Mouse (Mus musculus) embryonic facial prominence, embryonic 15.5 days (tissue): Measurements from ENCODE around the gene D630039A03Rik. TPM values are rescaled to one million over a fixed set of nuclear protein-coding genes. Genes with fewer than 3 reads are reported as not detected.

Experiments used
- ATAC-seq: fragments of 200-750 bp; cut with Nextera tagmentation; 2 replicates; pipeline ENCODE4 v1.8.0; 2017; ENCODE audit warnings: low read depth, moderate TSS enrichment; ENCODE audit not compliant: insufficient number of reproducible peaks, low FRiP score, low TSS enrichment
- H3K27ac ChIP-seq: fragments of 300-500 bp; sonication (generic); replicated peaks from 2 replicates; pipeline ENCODE4 v1.5.1; 2015; ENCODE audit warnings: mild to moderate bottlenecking, inconsistent platforms
- H3K27me3 ChIP-seq: fragments of 300-500 bp; sonication (generic); 2 replicates; pipeline ENCODE4 v1.6.1; 2015; ENCODE audit warnings: inconsistent platforms
- H3K36me3 ChIP-seq: fragments of 300-500 bp; sonication (generic); 2 replicates; pipeline ENCODE4 v1.6.1; 2015; ENCODE audit warnings: mild to moderate bottlenecking, inconsistent platforms
- H3K4me1 ChIP-seq: fragments of 300-500 bp; sonication (generic); 2 replicates; pipeline ENCODE4 v1.6.1; 2015; ENCODE audit warnings: inconsistent platforms
- H3K4me2 ChIP-seq: fragments of 300-500 bp; sonication (generic); replicated peaks from 2 replicates; pipeline ENCODE4 v1.6.1; 2015; ENCODE audit warnings: mild to moderate bottlenecking, inconsistent platforms
- H3K4me3 ChIP-seq: fragments of 300-500 bp; sonication (generic); replicated peaks from 2 replicates; pipeline ENCODE4 v1.5.1; 2015; ENCODE audit warnings: mild to moderate bottlenecking, inconsistent platforms
- H3K9ac ChIP-seq: fragments of 300-500 bp; sonication (generic); 2 replicates; pipeline ENCODE4 v1.6.1; 2015; ENCODE audit warnings: inconsistent platforms
- H3K9me3 ChIP-seq: fragments of 300-500 bp; sonication (generic); replicated peaks from 2 replicates; pipeline ENCODE4 v1.6.1; 2016; ENCODE audit warnings: inconsistent platforms
- WGBS: fragments of 180-500 bp; shearing (Covaris S2); methylation state at CpG from one replicate; pipeline ENCODE4 v1.1.7; 2015; 5-methylcytosine and 5-hydroxymethylcytosine counted together
- polyA plus RNA-seq: library from polyadenylated mRNA; unstranded; fragments of >200 nt; fragmentation: Nextera tagmentation; extraction: Ambion mirVana; gene quantifications from 2 replicates; pipeline ENCODE4 v1.2.1, GENCODE M21; 2015

The D630039A03Rik gene
- polyA plus RNA-seq, 1 experiment from 2014 or later, result 0.31 TPM

DNA sequence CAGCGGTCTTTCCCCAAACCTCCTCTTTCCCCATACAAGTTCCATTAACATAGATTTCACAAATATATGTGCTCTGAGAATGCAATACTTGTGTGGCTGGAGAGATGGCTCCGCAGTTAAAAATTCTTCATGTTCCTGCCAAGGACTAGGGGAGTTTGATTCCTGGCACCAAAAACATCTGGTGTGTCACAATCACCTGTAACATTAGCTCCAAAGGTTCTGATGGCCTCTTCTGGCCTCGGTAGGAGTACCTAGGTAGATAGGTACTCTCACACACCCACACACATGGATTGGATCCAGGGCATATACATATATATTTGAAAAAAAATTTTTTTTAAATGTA lies 29.2 kb downstream of the D630039A03Rik start:
- no peak overlapping the region for H3K9ac ChIP-seq
- H3K4me2 ChIP-seq, result no peak overlapping the region
- H3K27me3 ChIP-seq, result no peaks in the 10 kb centered on the region
- WGBS, result 85% methylated on average over 3 of the region's 3 CpGs
- H3K9me3 ChIP-seq, result no peaks in the 10 kb centered on the region
- no peak overlapping the region for H3K4me3 ChIP-seq
- peaks cover 23% of the 10 kb centered on the region for H3K4me1 ChIP-seq
- no peak for ATAC-seq
- no peak overlapping the region for H3K27ac ChIP-seq
- H3K36me3 ChIP-seq, result no peaks in the 10 kb centered on the region

DNA sequence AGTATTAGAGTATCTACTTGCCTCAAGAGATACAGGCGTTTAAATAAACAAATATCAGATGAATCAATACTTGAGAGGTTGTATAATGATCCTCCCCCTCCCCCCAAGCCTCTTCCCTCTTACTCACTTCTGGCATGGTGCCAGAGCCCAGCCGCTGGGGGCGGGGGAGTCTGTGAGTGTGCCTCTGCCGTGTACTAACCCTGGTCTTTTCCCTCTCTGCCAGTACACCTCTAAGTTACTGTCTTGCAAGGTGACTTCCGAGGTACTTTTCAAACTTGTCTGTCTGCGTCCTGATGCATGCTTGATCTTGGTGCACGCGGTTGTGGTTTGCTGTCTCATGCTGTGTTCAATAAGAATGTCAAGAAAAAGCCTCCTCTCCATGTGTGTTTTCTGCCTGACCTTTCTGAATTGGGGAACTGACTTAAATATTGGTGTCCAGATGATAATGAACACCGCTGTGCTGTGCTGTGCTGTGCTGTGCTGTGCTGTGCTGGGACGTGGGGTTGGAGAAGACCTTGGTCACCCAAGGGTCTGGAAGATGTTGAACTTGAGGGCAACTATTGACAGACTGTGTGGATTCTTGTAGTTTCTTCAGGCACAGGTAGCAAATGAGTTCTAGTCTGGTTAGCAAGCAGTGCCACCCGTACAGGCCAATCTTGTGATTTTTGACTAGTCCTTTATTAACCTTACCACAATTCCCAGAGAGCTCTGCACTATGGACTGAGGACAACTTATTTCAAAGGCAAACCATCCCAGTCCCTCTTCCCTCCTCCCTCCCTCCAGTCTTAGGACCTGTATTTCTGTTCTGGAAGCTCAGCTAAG lies 29.8 kb downstream of the D630039A03Rik start:
- no peak for ATAC-seq
- Histone ChIP-seq H3K9ac (no peak overlapping the region), H3K4me3 (no peak overlapping the region), H3K4me2 (no peak overlapping the region), H3K9me3 (no peaks in the 10 kb centered on the region), H3K36me3 (no peaks in the 10 kb centered on the region), H3K4me1 (peaks cover 19% of the 10 kb centered on the region), H3K27ac (no peak overlapping the region), H3K27me3 (no peaks in the 10 kb centered on the region)
- 54% methylated on average over 11 of the region's 11 CpGs for WGBS

DNA sequence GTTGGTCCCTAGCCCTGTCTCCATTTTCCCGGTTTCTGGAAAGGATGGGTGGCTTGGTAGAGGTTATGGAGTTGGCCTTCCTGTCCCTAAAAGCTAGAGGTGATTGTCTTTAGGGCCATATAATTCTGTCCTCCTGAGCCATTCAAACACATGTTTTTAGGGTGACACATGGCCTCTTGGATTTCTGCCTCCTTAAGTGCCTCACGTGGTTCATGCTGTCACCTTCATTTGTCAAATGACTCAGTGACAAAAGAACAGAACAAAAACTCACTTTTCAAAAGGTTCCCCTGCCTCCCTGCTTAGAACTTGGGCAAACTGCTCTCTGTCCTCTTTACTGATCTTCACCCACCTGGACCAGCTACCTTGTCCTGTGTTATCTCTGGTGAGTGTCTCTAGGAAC lies 30.9 kb downstream of the D630039A03Rik start:
- Histone ChIP-seq H3K4me3 (no peak overlapping the region), H3K4me1 (peaks cover 19% of the 10 kb centered on the region), H3K9ac (no peak overlapping the region), H3K36me3 (no peaks in the 10 kb centered on the region), H3K27ac (no peak overlapping the region), H3K27me3 (no peaks in the 10 kb centered on the region), H3K4me2 (no peak overlapping the region), H3K9me3 (no peaks in the 10 kb centered on the region)
- ATAC-seq, result no peak
- WGBS, result 75% methylated on average over 2 of the region's 2 CpGs

DNA sequence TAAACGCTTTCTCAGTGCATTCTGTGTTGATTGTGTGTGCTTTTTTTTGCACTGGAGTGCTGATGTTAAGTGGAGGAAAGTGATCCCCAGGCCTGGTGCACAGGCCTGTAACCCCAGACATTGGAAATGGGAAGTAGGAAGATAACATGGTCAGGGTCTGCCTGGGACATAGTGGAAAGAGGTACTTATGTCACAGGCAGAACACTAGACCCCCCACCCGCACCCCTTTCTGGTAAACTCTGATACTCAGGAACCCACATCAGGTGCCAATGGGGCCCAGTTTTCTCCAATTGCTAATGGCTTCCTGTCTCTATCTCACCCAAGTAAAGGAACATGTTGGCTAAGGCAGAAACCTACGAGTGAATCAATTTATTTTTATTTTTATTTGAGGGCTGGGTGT lies 31.6 kb downstream of the D630039A03Rik start:
- Histone ChIP-seq H3K4me2 (no peak overlapping the region), H3K36me3 (no peaks in the 10 kb centered on the region), H3K9me3 (no peaks in the 10 kb centered on the region), H3K27ac (no peak overlapping the region), H3K4me3 (no peak overlapping the region), H3K9ac (no peak overlapping the region), H3K4me1 (peaks cover 19% of the 10 kb centered on the region), H3K27me3 (no peaks in the 10 kb centered on the region)
- WGBS, result 85% methylated on average over 3 of the region's 3 CpGs
- no peak for ATAC-seq

- Histone ChIP-seq H3K4me3 (no peak overlapping the region), H3K27ac (peak overlapping the region; percentile 28; the same call in 1 of the 2 replicates), H3K9ac (no peak overlapping the region), H3K36me3 (no peaks in the 10 kb centered on the region), H3K27me3 (no peaks in the 10 kb centered on the region), H3K4me1 (peaks cover 19% of the 10 kb centered on the region), H3K9me3 (no peaks in the 10 kb centered on the region), H3K4me2 (no peak overlapping the region)
- ATAC-seq, result 0 out of 2 replicates have a peak, but pooled peaks have one; percentile 34
- 56% methylated on average over 7 of the region's 7 CpGs for WGBS
Measured at GRCm38 (mm10) chr4:57883520-57884421, 32.3 kb downstream of the D630039A03Rik start.

GRCm38 (mm10) chr4:57879804-57880357 lies 36.2 kb downstream of the D630039A03Rik start:
- H3K27me3 ChIP-seq, result no peaks in the 10 kb centered on the region
- H3K4me1 ChIP-seq, result peaks cover 12% of the 10 kb centered on the region; the same call in 1 of the 2 replicates
- WGBS, result 12% methylated on average over 6 of the region's 6 CpGs
- ATAC-seq, result no peak
- H3K27ac ChIP-seq, result no peak overlapping the region
- no peaks in the 10 kb centered on the region for H3K9me3 ChIP-seq
- no peak overlapping the region for H3K9ac ChIP-seq
- H3K36me3 ChIP-seq, result no peaks in the 10 kb centered on the region
- H3K4me2 ChIP-seq, result no peak overlapping the region
- H3K4me3 ChIP-seq, result no peak overlapping the region

DNA sequence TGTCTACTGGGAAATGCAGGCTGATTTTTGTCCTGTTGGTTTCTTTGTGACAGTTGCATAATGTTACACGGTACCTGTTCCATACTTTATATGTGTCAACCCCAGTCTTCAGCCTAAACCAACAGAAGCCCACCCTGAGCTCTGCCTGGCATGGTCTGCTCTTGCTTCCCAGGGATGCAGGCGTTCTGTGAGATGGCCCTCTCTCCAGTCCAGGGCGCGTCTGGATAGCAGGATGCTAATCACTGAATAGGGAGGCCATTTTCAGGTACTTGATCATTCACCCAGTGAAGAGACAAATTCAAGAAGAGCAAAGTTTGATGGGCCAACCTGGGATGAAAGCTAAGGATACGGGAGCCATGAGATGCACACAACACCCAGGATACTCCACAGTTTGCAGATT lies 37.0 kb downstream of the D630039A03Rik start:
- no peak overlapping the region for H3K4me2 ChIP-seq
- WGBS, result 95% methylated on average over 5 of the region's 5 CpGs
- no peak overlapping the region for H3K27ac ChIP-seq
- H3K4me1 ChIP-seq, result peaks cover 8% of the 10 kb centered on the region; the same call in 1 of the 2 replicates
- no peak for ATAC-seq
- no peaks in the 10 kb centered on the region for H3K36me3 ChIP-seq
- H3K9ac ChIP-seq, result no peak overlapping the region
- no peaks in the 10 kb centered on the region for H3K27me3 ChIP-seq
- H3K4me3 ChIP-seq, result no peak overlapping the region
- H3K9me3 ChIP-seq, result no peaks in the 10 kb centered on the region

DNA sequence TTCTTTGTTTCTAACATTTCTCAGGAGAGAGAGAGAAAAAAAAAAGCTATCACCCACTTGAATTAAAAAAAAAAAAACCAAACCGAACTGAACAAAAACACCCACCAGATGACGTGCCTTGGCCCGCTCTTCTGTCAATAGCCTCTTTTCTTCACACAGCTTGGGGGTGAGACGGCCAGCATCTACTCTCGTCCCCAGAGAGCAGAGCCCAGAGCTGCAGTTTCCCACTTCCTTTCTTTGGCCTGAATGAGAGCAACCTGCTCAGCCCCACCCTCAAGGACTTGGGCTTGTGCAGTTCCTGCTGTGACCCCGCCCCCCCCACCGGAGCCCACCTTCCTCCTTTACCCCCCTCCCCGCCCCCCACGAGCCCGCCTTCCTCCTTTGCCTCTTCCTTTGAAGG lies 48.6 kb downstream of the D630039A03Rik start:
- Histone ChIP-seq H3K9me3 (no peaks in the 10 kb centered on the region), H3K27me3 (no peaks in the 10 kb centered on the region), H3K4me3 (no peak overlapping the region), H3K4me2 (no peak overlapping the region), H3K4me1 (peaks cover 11% of the 10 kb centered on the region), H3K36me3 (no peaks in the 10 kb centered on the region), H3K9ac (no peak overlapping the region), H3K27ac (no peak overlapping the region)
- WGBS, result 45% methylated on average over 10 of the region's 10 CpGs
- ATAC-seq, result no peak

DNA sequence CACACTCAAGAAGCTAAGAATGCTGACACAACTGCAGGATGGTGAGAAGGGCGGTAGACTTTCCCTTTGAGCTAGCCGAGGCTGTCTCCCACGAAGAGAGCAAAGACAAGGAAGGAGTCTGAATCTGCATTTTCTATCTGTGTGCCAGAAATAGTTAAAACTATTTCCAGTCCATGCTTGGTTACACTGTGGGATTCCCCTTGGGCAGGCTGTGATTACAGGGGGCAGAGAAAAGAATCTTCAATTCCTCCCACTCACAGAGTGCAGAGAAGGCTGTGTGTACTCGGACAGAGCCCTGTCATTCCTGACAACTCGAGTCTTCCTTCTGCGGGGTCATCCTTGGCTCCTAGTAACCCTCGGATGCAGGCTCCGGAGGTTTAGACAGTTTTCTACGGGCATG lies 49.1 kb downstream of the D630039A03Rik start:
- Histone ChIP-seq H3K27ac (peak overlapping the region; percentile 41), H3K9me3 (no peaks in the 10 kb centered on the region), H3K4me1 (peaks cover 15% of the 10 kb centered on the region), H3K27me3 (no peaks in the 10 kb centered on the region), H3K36me3 (no peaks in the 10 kb centered on the region), H3K4me2 (no peak overlapping the region), H3K9ac (no peak overlapping the region), H3K4me3 (no peak overlapping the region)
- ATAC-seq, result no peak
- WGBS, result 40% methylated on average over 9 of the region's 9 CpGs

DNA sequence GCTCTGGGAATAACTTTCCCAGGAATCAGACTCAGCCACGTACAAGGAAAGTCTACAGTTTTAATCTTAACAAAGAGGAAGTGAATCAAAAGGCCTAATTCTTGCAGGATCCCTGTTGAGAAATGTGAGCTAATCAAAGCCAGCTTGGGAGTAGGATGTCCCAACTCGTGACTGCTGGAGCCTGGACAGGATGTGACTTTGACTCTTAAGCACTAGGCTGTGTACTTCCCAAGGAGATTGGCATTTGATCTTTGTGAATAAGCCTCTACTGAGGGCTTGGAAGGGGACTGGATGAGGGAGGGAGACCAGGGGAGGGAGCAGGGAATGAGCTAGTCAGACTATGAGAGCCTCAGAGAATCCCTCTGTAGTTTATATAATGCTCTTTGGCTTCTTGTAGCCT lies 50.0 kb downstream of the D630039A03Rik start:
- no peak for ATAC-seq
- H3K27me3 ChIP-seq, result no peaks in the 10 kb centered on the region
- peaks cover 19% of the 10 kb centered on the region for H3K4me1 ChIP-seq
- H3K36me3 ChIP-seq, result no peaks in the 10 kb centered on the region
- no peak overlapping the region for H3K4me2 ChIP-seq
- WGBS, result 11% methylated on average over 2 of the region's 2 CpGs
- no peak overlapping the region for H3K9ac ChIP-seq
- H3K9me3 ChIP-seq, result no peaks in the 10 kb centered on the region
- H3K27ac ChIP-seq, result peak overlapping the region; percentile 41; the same call in 1 of the 2 replicates
- H3K4me3 ChIP-seq, result no peak overlapping the region

DNA sequence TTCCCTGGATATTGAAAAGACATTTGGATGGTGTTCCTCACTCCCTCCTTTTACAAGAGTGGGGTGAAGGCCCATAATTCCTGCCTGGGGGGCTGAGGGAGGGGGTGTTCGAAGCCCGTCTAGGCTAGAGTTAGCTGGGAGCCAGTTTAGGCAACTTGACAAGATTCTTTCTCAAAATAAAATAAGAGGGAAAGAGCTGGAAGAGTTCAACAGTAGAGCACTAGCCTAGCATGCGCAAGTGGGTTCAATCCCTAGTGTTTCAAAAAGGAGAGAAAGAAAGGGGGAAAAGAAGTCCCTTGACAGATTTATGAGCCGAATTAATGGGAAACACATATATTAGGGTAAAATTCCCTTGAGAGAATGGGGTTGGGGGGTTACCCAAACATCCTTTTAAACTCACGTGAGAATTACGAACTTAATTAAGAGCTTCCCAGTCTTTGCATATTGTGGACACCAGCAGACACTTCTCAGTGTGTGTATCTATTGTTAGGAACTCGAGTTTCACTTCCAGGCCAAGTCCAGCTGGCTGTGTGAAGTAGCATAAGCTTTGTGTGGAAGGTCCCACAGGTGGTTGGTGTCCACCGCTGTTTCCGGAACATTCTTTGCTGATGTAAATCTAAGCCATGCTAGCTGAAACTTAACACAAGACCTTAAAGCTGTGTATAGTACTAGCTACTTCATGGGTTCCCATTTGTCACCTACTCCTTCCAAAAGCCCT lies 53.7 kb downstream of the D630039A03Rik start:
- H3K4me2 ChIP-seq, result no peak overlapping the region
- no peak for ATAC-seq
- no peak overlapping the region for H3K9ac ChIP-seq
- no peak overlapping the region for H3K27ac ChIP-seq
- no peaks in the 10 kb centered on the region for H3K9me3 ChIP-seq
- WGBS, result 73% methylated on average over 9 of the region's 9 CpGs
- H3K27me3 ChIP-seq, result no peaks in the 10 kb centered on the region
- peaks cover 19% of the 10 kb centered on the region for H3K4me1 ChIP-seq
- peaks cover 8% of the 10 kb centered on the region for H3K36me3 ChIP-seq
- H3K4me3 ChIP-seq, result no peak overlapping the region
